Mouse (Mus musculus): ENCODE measurements around the gene Tbcel.

- TF ChIP-seq GATA1 (IDR thresholded peaks at IDR 0.05; ENCODE audit: borderline replicate concordance, low read length) (no peak), FLI1 (IDR thresholded peaks at IDR 0.05; ENCODE audit: low read length) (no peak)
Measured at GRCm38 (mm10) chr9:42464181-42464580, 43.4 kb downstream of the Tbcel start.

Data from megakaryocyte, embryonic 14.5 days (primary cell).